Mouse (Mus musculus) spleen, postnatal 14 days (tissue): ENCODE results near the gene Prss43.
"Not testable (repeated sequence)": the region's sequence is repeated elsewhere in the genome, so short reads cannot be mapped to it uniquely, and the experiment has no call there.

Experiments
- DNase-seq, 2 experiments: peaks; one replicate each; pipeline ENCODE4 v3.0.0; 2021 to 2022; ENCODE audit warnings: low spot score in 2 of 2

Prss43 gene

GRCm38 (mm10) chr9:110826390-110826789 is at the start of gene Prss43:
Gene Prss43 (plus strand): TSS chr9:110826690.
- DNase-seq = no peak

DNA sequence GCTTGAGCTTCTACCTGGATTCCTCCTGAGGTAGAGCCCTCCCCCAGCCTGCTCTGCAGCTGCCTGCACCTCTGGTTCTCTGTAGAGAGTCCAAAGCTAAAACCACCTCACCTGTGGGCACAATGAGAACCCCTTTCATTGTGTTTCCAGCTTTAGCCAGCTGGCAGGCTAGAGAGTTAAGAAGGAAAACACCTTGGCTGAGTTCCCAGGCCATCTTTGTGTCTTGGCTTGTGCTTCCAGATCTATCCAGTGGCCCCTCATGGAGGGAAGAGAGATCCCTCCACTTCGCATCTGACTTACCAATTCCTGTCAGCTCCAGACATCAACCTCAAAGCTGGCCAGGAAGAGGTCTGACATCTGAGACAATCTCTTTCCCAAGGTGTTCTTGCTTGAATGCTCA is 48.4 kb upstream of the Prss43 start:
- DNase-seq = no peak

DNA sequence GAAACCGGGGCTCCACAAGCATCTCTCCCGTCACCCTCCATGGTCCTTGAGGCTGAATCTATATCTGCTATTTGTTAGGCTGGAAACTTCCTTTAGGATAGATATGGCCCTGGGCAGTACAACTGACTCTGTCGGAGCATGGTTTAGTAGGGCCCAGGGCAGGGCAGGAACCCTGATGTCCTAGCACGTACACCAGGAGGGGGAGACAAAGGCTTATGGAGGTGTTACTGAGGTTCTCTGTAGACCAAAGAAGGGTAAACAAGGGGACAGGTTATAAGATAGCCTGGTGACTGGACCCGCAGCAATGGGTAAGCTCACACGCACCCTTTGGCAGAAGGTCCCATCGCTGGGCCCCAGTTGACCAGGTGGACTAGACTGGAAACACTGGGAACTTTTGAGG is 47.9 kb upstream of the Prss43 start:
- no peak for DNase-seq

GRCm38 (mm10) chr9:110779242-110779913 is 47.1 kb upstream of the Prss43 start:
- DNase-seq = no peak

DNA sequence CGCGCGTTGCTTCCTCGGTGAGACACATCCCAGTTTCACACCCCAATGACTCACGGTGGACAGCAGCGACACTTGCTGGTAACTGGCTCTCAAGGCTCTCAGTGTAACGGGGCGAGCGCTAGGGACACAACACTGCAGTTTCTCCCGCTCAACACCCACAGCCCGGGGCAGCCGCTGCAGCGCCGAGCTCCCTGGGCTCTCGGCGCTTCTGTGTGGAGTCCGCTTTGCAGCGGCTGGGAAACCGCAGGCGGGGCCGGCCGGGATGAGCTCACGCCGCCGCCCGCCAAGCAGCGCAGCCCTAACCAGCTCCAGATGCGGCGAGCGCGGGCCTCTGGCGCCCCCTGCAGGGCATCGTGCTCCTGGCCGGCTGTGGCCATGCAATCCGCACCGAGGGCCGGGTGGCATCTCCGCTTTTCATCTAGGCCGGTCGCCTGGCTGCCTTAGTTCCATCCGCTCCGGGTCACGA is 45.2 kb upstream of the Prss43 start:
- DNase-seq = peak; percentile 79 to 88

DNA sequence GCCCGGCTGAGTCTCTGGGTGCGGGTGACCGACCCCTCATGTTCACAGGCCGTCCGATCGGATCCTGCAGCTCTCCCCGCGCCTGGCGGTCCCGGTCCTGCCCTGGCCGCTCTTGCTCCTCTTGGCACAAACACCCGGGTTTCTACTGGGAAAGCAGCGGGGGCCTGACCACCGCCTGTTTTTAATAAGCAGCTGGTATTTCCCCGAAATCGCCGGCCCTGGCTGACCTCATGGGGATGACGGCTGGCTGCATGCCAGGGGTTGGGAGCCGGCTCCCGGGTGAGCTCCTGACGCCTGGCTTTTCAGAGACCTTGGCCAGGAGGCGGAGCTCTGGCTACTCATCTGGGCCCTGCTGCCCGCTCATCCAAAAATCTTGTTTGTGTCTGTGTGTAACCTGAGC is 44.8 kb upstream of the Prss43 start:
- peak in 1 of 2 experiments; percentile 18 for DNase-seq

DNA sequence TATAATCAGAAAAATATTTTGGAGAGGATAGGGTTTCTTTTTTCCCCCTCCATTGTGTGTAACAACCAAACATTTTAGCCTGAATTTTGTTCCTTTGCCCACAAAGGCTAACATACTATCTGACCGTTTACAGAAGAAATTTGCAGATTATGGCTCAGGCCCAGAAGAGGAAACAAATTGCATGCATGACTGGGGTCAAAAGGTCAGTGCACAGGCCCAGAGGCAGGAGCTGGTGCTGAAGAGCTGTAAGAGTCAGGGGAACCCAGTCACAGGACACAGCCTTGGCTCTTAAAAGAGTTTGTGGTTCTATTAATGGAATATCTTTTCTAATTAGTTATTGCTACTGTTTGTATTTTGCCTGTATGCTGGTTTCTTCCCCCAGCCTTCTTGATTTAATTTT is 42.9 kb upstream of the Prss43 start:
- no peak for DNase-seq

GRCm38 (mm10) chr9:110788169-110788568 is 38.3 kb upstream of the Prss43 start:
- no peak for DNase-seq

GRCm38 (mm10) chr9:110790462-110790861 is 36.0 kb upstream of the Prss43 start:
- no peak for DNase-seq

DNA sequence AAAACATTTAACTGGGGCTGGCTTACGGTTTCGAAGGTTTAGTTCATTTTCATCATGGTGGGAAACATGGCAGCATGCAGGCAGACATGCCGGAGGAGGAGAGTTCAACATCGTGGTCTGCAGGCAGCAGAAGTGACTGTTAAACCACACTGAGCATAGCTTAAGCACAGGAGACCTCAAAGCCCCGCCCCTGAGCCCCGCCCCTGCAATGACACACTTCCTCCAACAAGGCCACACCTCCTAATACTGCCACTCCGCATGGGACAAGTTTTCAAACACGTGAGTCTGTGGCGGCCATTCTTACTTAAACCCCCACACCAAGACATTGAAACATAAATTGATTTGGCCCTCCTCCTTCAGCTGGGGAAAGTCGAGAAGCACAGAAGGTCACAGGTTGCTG is 29.5 kb upstream of the Prss43 start:
- DNase-seq = no peak

GRCm38 (mm10) chr9:110797866-110798265 is 28.6 kb upstream of the Prss43 start, which contains the start of gene Prss42:
Gene Prss42 (plus strand): TSS chr9:110798166.
- no peak for DNase-seq

- no peak for DNase-seq
These were observed 25.5 kb upstream of the Prss43 start for GRCm38 (mm10) chr9:110800834-110801479.

- DNase-seq = no peak
These were observed 23.2 kb upstream of the Prss43 start for GRCm38 (mm10) chr9:110803294-110803693.

GRCm38 (mm10) chr9:110810051-110810450 is 16.4 kb upstream of the Prss43 start:
- no peak for DNase-seq

- DNase-seq = no peak
These were observed 12.7 kb upstream of the Prss43 start, which contains the start of gene Prss44 for GRCm38 (mm10) chr9:110813789-110814188. Gene Prss44 (plus strand): TSS chr9:110813994.

DNA sequence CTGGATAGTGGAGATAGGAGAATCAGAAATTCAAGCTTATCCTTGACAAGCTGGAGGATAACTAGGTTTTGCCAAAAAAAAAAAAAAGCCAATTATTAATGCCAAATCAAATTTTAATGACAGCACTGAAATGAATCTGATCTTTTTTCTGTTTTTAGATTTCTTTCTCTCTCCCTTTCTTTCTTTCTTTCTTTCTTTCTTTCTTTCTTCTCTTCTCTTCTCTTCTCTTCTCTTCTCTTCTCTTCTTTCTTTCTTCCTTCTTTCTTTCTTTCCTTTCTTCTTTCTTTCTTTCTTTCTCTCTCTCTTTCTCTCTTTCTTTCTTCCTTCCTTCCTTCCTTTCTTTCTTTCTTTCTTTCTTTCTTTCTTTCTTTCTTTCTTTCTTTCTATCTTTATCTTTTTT is 5.9 kb upstream of the Prss43 start:
- DNase-seq = not testable (repeated sequence)

DNA sequence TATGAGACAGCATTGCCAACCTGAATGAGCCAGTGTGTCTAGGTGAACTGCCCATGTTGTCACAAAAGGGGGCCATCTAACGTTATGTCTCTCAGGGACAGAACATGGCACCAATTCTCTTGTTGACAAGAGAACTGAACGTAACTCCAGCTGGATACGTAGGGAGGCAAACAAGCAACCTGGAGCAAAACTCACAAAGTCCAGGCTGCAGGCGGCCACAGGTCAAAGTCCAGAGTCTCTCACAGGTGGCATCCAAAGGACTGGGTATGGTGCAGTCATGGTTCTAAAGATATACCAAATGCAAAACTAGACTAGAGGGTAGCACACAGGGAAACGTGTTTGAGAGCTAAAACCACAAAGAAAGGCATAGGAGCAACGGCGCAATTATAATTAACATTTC is 5.1 kb upstream of the Prss43 start:
- no peak for DNase-seq

- DNase-seq = no peak
These were observed 1.1 kb upstream of the Prss43 start for GRCm38 (mm10) chr9:110825426-110825825.

GRCm38 (mm10) chr9:110825832-110826231 is 658 bp upstream of the Prss43 start:
- DNase-seq = no peak

DNA sequence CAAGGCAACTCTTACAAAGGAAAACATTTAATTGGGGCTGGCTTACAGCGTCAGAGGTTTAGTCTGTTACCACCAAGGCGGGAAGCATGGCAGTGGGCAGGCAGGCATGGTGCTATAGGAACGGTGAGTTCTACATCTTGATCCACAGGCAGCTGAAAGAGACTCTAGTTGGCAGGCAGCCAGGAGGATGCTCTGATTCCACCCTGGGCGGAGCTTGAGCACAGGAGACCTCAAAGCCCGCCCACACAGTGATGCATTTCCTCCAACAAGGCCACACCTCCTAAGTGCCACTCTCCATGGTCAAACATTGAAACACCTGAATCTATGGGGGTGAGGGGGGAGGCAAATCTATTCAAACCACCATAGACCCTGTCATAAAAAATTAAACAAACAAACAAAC is 6.5 kb downstream of the Prss43 start:
- DNase-seq = no peak

- DNase-seq = no peak
These were observed 7.9 kb downstream of the Prss43 start, which contains the start of gene Prss45 for GRCm38 (mm10) chr9:110834411-110834810. Gene Prss45 (plus strand): TSS chr9:110834588.

DNA sequence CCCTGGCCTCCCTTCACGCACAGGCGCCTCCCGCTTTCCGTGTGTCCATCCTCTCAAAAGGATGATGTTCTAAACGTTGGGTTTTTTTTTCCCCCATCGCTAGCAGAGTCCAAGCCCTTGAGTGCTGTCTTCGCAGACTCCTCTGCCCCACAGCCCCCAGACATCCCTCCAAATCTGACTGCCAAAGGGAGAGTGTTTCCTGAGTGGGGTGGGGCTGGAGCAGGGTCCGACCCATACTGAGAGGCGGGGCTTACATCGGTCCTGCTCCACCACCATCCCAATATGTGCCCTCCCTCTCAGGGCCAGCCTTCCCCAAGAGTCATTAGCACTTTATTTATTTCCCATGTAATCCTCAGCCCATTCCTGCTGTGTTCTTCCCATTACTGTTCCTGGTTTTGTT is 8.5 kb downstream of the Prss43 start:
- DNase-seq = no peak

GRCm38 (mm10) chr9:110836112-110836511 is 9.6 kb downstream of the Prss43 start:
- DNase-seq = no peak
